In the genomic region with DNA sequence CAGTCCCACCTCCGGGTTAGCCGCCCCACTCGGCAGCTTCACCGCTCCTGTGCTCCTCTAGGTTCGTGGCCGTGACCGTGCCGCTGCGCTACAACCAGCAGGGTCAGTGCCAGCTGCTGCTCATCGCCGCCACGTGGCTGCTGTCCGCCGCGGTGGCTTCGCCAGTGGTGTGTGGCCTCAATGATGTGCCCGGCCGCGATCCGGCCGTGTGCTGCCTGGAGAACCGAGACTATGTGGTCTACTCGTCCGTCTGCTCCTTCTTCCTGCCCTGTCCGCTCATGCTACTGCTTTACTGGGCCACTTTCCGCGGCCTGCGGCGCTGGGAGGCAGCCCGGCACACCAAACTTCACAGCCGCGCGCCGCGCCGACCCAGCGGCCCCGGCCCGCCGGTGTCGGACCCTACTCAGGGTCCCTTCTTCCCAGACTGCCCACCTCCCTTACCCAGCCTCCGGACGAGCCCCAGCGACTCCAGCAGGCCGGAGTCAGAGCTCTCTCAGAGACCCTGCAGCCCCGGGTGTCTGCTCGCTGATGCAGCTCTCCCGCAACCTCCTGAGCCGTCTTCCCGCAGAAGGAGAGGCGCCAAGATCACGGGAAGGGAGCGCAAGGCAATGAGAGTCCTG, we compare ENCODE assay signal across 8 mouse cellular contexts. TPM values are rescaled to one million over a fixed set of nuclear protein-coding genes. Genes with fewer than 3 reads are reported as not detected.
A peak's percentile ranks its signal among the peaks of the same experiment; 100 is the strongest.
DNase-seq lines count a peak whose midpoint lies in the region; ATAC-seq and TF ChIP-seq lines count a peak whose summit lies in the region.

No protein-coding gene starts in this region.

- TF ChIP-seq POLR2A in lung, adult 2 months (IDR thresholded peaks at IDR 0.05; ENCODE audit: borderline replicate concordance, extremely low read depth, low read depth, low read length), result no peak
- no peak for TF ChIP-seq POLR2A in olfactory bulb, adult 2 months (IDR thresholded peaks at IDR 0.05; ENCODE audit: insufficient read depth, low read depth, low read length)

- no peak overlapping the region for H3K27ac ChIP-seq in embryonic facial prominence, embryonic 11.5 days (replicated peaks; ENCODE audit: low read depth, low read length)
- H3K27ac ChIP-seq in hindbrain, embryonic 11.5 days (ENCODE audit: low read depth, low read length), result no peak overlapping the region
- no peak overlapping the region for H3K27ac ChIP-seq in lung, embryonic 14.5 days (ENCODE audit: low read depth)
- H3K27ac ChIP-seq in olfactory bulb, adult 2 months (ENCODE audit: insufficient read depth, low read depth, low read length), result no peak overlapping the region

- TF ChIP-seq CTCF in lung, adult 2 months (IDR thresholded peaks at IDR 0.05; ENCODE audit: insufficient read depth, low read length), result no peak
- peak; percentile 28 for TF ChIP-seq CTCF in lung, embryonic 14.5 days (IDR thresholded peaks at IDR 0.05; ENCODE audit: low read depth)
- TF ChIP-seq CTCF in olfactory bulb, adult 2 months (IDR thresholded peaks at IDR 0.05; ENCODE audit: insufficient read depth, low read depth, low read length), result no peak

- WGBS in lung, adult 2 months, result 2% methylated on average over 53 of the region's 53 CpGs
- under 1% methylated on average over 53 of the region's 53 CpGs for WGBS in embryonic facial prominence, embryonic 11.5 days
- under 1% methylated on average over 52 of the region's 53 CpGs for WGBS in hindbrain, embryonic 11.5 days
- WGBS in lung, embryonic 14.5 days, result under 1% methylated on average over 53 of the region's 53 CpGs
- WGBS in olfactory bulb, adult 2 months, result 1% methylated on average over 53 of the region's 53 CpGs

- DNase-seq in lung, adult 2 months, result peak; percentile 19
- DNase-seq in lung, adult 18-20 months, result no peak
- DNase-seq in embryonic facial prominence, embryonic 11.5 days (ENCODE audit: low spot score), result peak; percentile 42
- DNase-seq in hindbrain, embryonic 11.5 days (ENCODE audit: low spot score), result peak; percentile 64
- peak; percentile 79 for DNase-seq in lung, embryonic 14.5 days
- DNase-seq in frontal cortex, postnatal 10 days (ENCODE audit: low spot score in 2 of 2), result no peak

- H3K9me3 ChIP-seq in embryonic facial prominence, embryonic 11.5 days (replicated peaks; ENCODE audit: control insufficient read depth, low read length), result no peaks in the 10 kb centered on the region
- no peaks in the 10 kb centered on the region for H3K9me3 ChIP-seq in hindbrain, embryonic 11.5 days (ENCODE audit: control insufficient read depth, low read length)
- H3K9me3 ChIP-seq in lung, embryonic 14.5 days (ENCODE audit: low read depth, low read length), result no peaks in the 10 kb centered on the region

- peaks cover 15% of the 10 kb centered on the region for H3K4me1 ChIP-seq in lung, adult 2 months (ENCODE audit: control insufficient read depth, insufficient read depth, low read length)
- peaks cover 6% of the 10 kb centered on the region; the same call in 1 of the 2 replicates for H3K4me1 ChIP-seq in embryonic facial prominence, embryonic 11.5 days (ENCODE audit: control insufficient read depth, insufficient read depth, low read length)
- peaks cover 7% of the 10 kb centered on the region for H3K4me1 ChIP-seq in hindbrain, embryonic 11.5 days (replicated peaks; ENCODE audit: control insufficient read depth, insufficient read depth, low read length)
- H3K4me1 ChIP-seq in lung, embryonic 14.5 days (ENCODE audit: insufficient read depth), result peaks cover 11% of the 10 kb centered on the region
- peaks cover 24% of the 10 kb centered on the region for H3K4me1 ChIP-seq in olfactory bulb, adult 2 months (ENCODE audit: control insufficient read depth, insufficient read depth, low read length)

- H3K4me3 ChIP-seq in lung, adult 2 months (replicated peaks; ENCODE audit: extremely low read depth, low read depth, low read length), result peak overlapping the region; percentile 26
- peak overlapping the region; percentile 38 for H3K4me3 ChIP-seq in embryonic facial prominence, embryonic 11.5 days (ENCODE audit: low read depth, low read length)
- peak overlapping the region; percentile 35 for H3K4me3 ChIP-seq in hindbrain, embryonic 11.5 days (ENCODE audit: low read depth, low read length)
- peak overlapping the region; percentile 38 for H3K4me3 ChIP-seq in lung, embryonic 14.5 days (ENCODE audit: low read depth, low read length)
- peak overlapping the region; percentile 9 for H3K4me3 ChIP-seq in olfactory bulb, adult 2 months (ENCODE audit: insufficient read depth, low read depth, low read length)

- H3K36me3 ChIP-seq in embryonic facial prominence, embryonic 11.5 days (replicated peaks; ENCODE audit: control insufficient read depth, insufficient read depth, low read depth, low read length), result no peaks in the 10 kb centered on the region
- 0 out of 2 replicates have a peak, but pooled peaks cover 3% of the 10 kb centered on the region for H3K36me3 ChIP-seq in hindbrain, embryonic 11.5 days (ENCODE audit: control insufficient read depth, insufficient read depth, low read length)
- H3K36me3 ChIP-seq in lung, embryonic 14.5 days (ENCODE audit: insufficient read depth), result peaks cover 19% of the 10 kb centered on the region; the same call in 1 of the 2 replicates

- peak overlapping the region; percentile 57 for H3K9ac ChIP-seq in embryonic facial prominence, embryonic 11.5 days (replicated peaks; ENCODE audit: low read length)
- 0 out of 2 replicates have a peak overlapping the region, but pooled peaks have one; percentile 1 for H3K9ac ChIP-seq in hindbrain, embryonic 11.5 days (ENCODE audit: low read depth, low read length)
- H3K9ac ChIP-seq in lung, embryonic 14.5 days, result peak overlapping the region; percentile 56

- ATAC-seq in embryonic facial prominence, embryonic 11.5 days (replicated peaks; ENCODE audit: insufficient number of reproducible peaks, low FRiP score, low TSS enrichment, low read depth), result no peak
- peak; percentile 43; the same call in 1 of the 2 replicates for ATAC-seq in hindbrain, embryonic 11.5 days (ENCODE audit: low FRiP score)
- peak; percentile 46; the same call in 1 of the 2 replicates for ATAC-seq in lung, embryonic 14.5 days (ENCODE audit: insufficient read depth)
- ATAC-seq in erythroblast, adult 5-6 weeks (replicated peaks; ENCODE audit: low FRiP score, poor library complexity, severe bottlenecking), result no peak

- peaks cover 34% of the 10 kb centered on the region for H3K27me3 ChIP-seq in embryonic facial prominence, embryonic 11.5 days (ENCODE audit: control insufficient read depth, insufficient read depth, low read length)
- peaks cover 58% of the 10 kb centered on the region for H3K27me3 ChIP-seq in hindbrain, embryonic 11.5 days (ENCODE audit: control insufficient read depth, insufficient read depth, low read length)
- peaks cover 50% of the 10 kb centered on the region for H3K27me3 ChIP-seq in lung, embryonic 14.5 days (ENCODE audit: insufficient read depth, low read length)

- peak overlapping the region; percentile 70 for H3K4me2 ChIP-seq in embryonic facial prominence, embryonic 11.5 days (ENCODE audit: low read depth, low read length)
- H3K4me2 ChIP-seq in hindbrain, embryonic 11.5 days (replicated peaks; ENCODE audit: low read depth, low read length), result peak overlapping the region; percentile 65
- H3K4me2 ChIP-seq in lung, embryonic 14.5 days, result peak overlapping the region; percentile 77

RNA-seq across cellular contexts. Expression of a gene that starts 2.2 kb away (rescaled TPM):
- polyA plus RNA-seq in lung, adult 2 months (2012; rRNA removed), result not detected in 2 replicates
- polyA plus RNA-seq in embryonic facial prominence, embryonic 11.5 days (2014; fragmentation: Nextera tagmentation; extraction: Ambion mirVana), result 0.62 and 0.89 TPM in 2 replicates
- polyA plus RNA-seq in hindbrain, embryonic 11.5 days (2014; fragmentation: Nextera tagmentation; extraction: Ambion mirVana), result 0.25 and 0.33 TPM in 2 replicates
- polyA plus RNA-seq in lung, embryonic 14.5 days (2014; fragmentation: Nextera tagmentation; extraction: Ambion mirVana), result 1.0 and 1.4 TPM in 2 replicates
- not detected in 2 replicates for polyA plus RNA-seq in olfactory bulb, adult 2 months (2012; ENCODE audit: insufficient read depth, insufficient read length, low replicate concordance, missing spikeins)
- total RNA-seq in erythroblast, adult 5-6 weeks (2015; ENCODE audit: low replicate concordance), result not detected in 2 replicates
- not detected in 2 replicates for total RNA-seq in erythroblast, adult 5-6 weeks (2017; ENCODE audit: low replicate concordance)

RNA-seq across cellular contexts. Expression of a gene that starts 15.0 kb away (rescaled TPM):
- not detected in 2 replicates for polyA plus RNA-seq in lung, adult 2 months (2012; rRNA removed)
- polyA plus RNA-seq in embryonic facial prominence, embryonic 11.5 days (2014; fragmentation: Nextera tagmentation; extraction: Ambion mirVana), result 4.5 and 6.7 TPM in 2 replicates
- 4.8 and 5.1 TPM in 2 replicates for polyA plus RNA-seq in hindbrain, embryonic 11.5 days (2014; fragmentation: Nextera tagmentation; extraction: Ambion mirVana)
- 2.2 and 5.1 TPM in 2 replicates for polyA plus RNA-seq in lung, embryonic 14.5 days (2014; fragmentation: Nextera tagmentation; extraction: Ambion mirVana)
- not detected in 2 replicates for polyA plus RNA-seq in olfactory bulb, adult 2 months (2012; ENCODE audit: insufficient read depth, insufficient read length, low replicate concordance, missing spikeins)
- not detected in 2 replicates for total RNA-seq in erythroblast, adult 5-6 weeks (2015; ENCODE audit: low replicate concordance)
- not detected in 2 replicates for total RNA-seq in erythroblast, adult 5-6 weeks (2017; ENCODE audit: low replicate concordance)

RNA-seq across cellular contexts. Expression of a gene that starts 17.4 kb away (rescaled TPM):
- polyA plus RNA-seq in lung, adult 2 months (2012; rRNA removed), result 0.11 and 1.5 TPM in 2 replicates
- not detected in 2 replicates for polyA plus RNA-seq in embryonic facial prominence, embryonic 11.5 days (2014; fragmentation: Nextera tagmentation; extraction: Ambion mirVana)
- polyA plus RNA-seq in hindbrain, embryonic 11.5 days (2014; fragmentation: Nextera tagmentation; extraction: Ambion mirVana), result not detected in 2 replicates
- not detected in 2 replicates for polyA plus RNA-seq in lung, embryonic 14.5 days (2014; fragmentation: Nextera tagmentation; extraction: Ambion mirVana)
- not detected in 2 replicates for polyA plus RNA-seq in olfactory bulb, adult 2 months (2012; ENCODE audit: insufficient read depth, insufficient read length, low replicate concordance, missing spikeins)
- not detected in 2 replicates for total RNA-seq in erythroblast, adult 5-6 weeks (2015; ENCODE audit: low replicate concordance)
- total RNA-seq in erythroblast, adult 5-6 weeks (2017; ENCODE audit: low replicate concordance), result not detected in 2 replicates

RNA-seq across cellular contexts. Expression of a gene that starts 27.7 kb away (rescaled TPM):
- polyA plus RNA-seq in lung, adult 2 months (2012; rRNA removed), result 48.8 and 49.7 TPM in 2 replicates
- polyA plus RNA-seq in embryonic facial prominence, embryonic 11.5 days (2014; fragmentation: Nextera tagmentation; extraction: Ambion mirVana), result 0.46 and 0.66 TPM in 2 replicates
- polyA plus RNA-seq in hindbrain, embryonic 11.5 days (2014; fragmentation: Nextera tagmentation; extraction: Ambion mirVana), result 0.77 and 1.1 TPM in 2 replicates
- polyA plus RNA-seq in lung, embryonic 14.5 days (2014; fragmentation: Nextera tagmentation; extraction: Ambion mirVana), result 1.0 and 1.9 TPM in 2 replicates
- polyA plus RNA-seq in olfactory bulb, adult 2 months (2012; ENCODE audit: insufficient read depth, insufficient read length, low replicate concordance, missing spikeins), result not detected in 2 replicates
- total RNA-seq in erythroblast, adult 5-6 weeks (2015; ENCODE audit: low replicate concordance), result 49.5 and 73.8 TPM in 2 replicates
- total RNA-seq in erythroblast, adult 5-6 weeks (2017; ENCODE audit: low replicate concordance), result 78.0 and 88.9 TPM in 2 replicates

RNA-seq across cellular contexts. Expression of a gene that starts 33.5 kb away (rescaled TPM):
- 18.6 and 22.7 TPM in 2 replicates for polyA plus RNA-seq in lung, adult 2 months (2012; rRNA removed)
- 53.9 and 60.8 TPM in 2 replicates for polyA plus RNA-seq in embryonic facial prominence, embryonic 11.5 days (2014; fragmentation: Nextera tagmentation; extraction: Ambion mirVana)
- 70.0 and 75.9 TPM in 2 replicates for polyA plus RNA-seq in hindbrain, embryonic 11.5 days (2014; fragmentation: Nextera tagmentation; extraction: Ambion mirVana)
- 69.8 and 74.2 TPM in 2 replicates for polyA plus RNA-seq in lung, embryonic 14.5 days (2014; fragmentation: Nextera tagmentation; extraction: Ambion mirVana)
- not detected in 2 replicates for polyA plus RNA-seq in olfactory bulb, adult 2 months (2012; ENCODE audit: insufficient read depth, insufficient read length, low replicate concordance, missing spikeins)
- 9.4 and 18.3 TPM in 2 replicates for total RNA-seq in erythroblast, adult 5-6 weeks (2015; ENCODE audit: low replicate concordance)
- total RNA-seq in erythroblast, adult 5-6 weeks (2017; ENCODE audit: low replicate concordance), result 14.1 and 16.0 TPM in 2 replicates

Comparison
In these comparisons a context has a peak if more than half of its experiments do, and no peak if none do; other contexts are left out.
1. DNase-seq: peak in lung, adult 2 months (single experiment), embryonic facial prominence, embryonic 11.5 days (single experiment), hindbrain, embryonic 11.5 days (single experiment) and lung, embryonic 14.5 days (single experiment); none in lung, adult 18-20 months (0 of 2) and frontal cortex, postnatal 10 days (0 of 2).
2. ATAC-seq: peak in hindbrain, embryonic 11.5 days (single experiment) and lung, embryonic 14.5 days (single experiment); none in embryonic facial prominence, embryonic 11.5 days (single experiment) and erythroblast, adult 5-6 weeks (single experiment).
3. H3K9ac ChIP-seq: peak in every context shown above with its lines; median percentile 57 in embryonic facial prominence, embryonic 11.5 days; 56 in lung, embryonic 14.5 days; 1 in hindbrain, embryonic 11.5 days.
4. Peak in every context shown above with its lines, with median percentiles within 50 percentile points of each other: H3K4me3 ChIP-seq and H3K4me2 ChIP-seq.